Mouse (Mus musculus): ENCODE results near the gene Atr. TPM values are rescaled to one million over a fixed set of nuclear protein-coding genes. Genes with fewer than 3 reads are reported as not detected.

Gene Atr
- polyA plus RNA-seq, 1 experiment, result 1.7 TPM

DNA sequence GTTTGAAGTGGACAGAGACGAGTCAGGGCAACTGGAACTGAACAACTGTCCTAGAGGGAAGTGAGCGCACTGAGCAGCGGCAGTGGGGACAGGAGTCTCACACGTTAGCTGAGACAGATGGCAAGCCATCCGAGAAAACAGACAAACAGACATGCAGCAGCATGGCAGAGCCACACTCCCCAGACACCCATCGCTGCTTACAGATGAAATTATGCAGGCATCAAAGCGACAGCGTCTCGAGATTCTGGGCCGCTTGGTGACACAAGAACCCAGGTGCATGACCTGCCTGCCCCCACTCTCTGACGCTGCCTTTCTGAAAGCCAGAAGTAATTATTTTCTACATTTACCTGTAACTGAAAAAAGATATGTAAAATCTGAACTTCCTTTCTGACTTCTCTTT, 5.7 kb upstream of the Atr start:
- H3K27me3 ChIP-seq (ENCODE audit: control insufficient read depth, insufficient read depth, insufficient read length), result peaks cover 1% of the 10 kb centered on the region
- H3K36me3 ChIP-seq (ENCODE audit: control insufficient read depth, insufficient read depth), result no peaks in the 10 kb centered on the region
- H3K4me3 ChIP-seq, result no peak overlapping the region
- no peaks in the 10 kb centered on the region for H3K79me2 ChIP-seq (ENCODE audit: control insufficient read depth, insufficient read depth)
- H3ac ChIP-seq (ENCODE audit: control insufficient read depth, insufficient read length), result no peak overlapping the region
- H3K4me2 ChIP-seq (ENCODE audit: low read depth), result no peak overlapping the region
- TF ChIP-seq POLR2A (IDR thresholded peaks at IDR 0.05; ENCODE audit: insufficient read length, low read depth) (no peak), MAX (IDR thresholded peaks at IDR 0.05; ENCODE audit: low read depth) (no peak), POLR2AphosphoS2 (IDR thresholded peaks at IDR 0.05; ENCODE audit: insufficient read length, low read depth) (no peak), REST (IDR thresholded peaks at IDR 0.05; ENCODE audit: insufficient read depth, insufficient read length) (no peak)

DNA sequence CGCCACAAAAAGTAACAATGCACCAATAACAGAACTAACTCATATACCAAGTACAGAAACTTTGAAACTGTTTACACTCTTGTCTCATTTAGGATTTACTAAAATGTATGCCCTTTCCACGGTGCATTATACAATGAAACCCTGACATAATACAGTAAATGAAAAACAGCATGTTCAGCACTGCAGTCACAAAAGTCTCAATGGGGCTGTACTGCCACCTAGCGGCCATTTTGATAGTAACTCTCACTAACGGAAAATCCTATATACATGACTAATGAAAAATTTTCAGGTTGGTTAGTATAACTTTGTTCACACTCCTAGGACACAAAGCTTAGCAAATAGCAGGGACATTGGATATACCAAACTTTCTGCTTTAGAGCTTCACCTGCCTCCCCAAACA, 4.5 kb upstream of the Atr start:
- H3K4me2 ChIP-seq (ENCODE audit: low read depth), result no peak overlapping the region
- H3K79me2 ChIP-seq (ENCODE audit: control insufficient read depth, insufficient read depth), result no peaks in the 10 kb centered on the region
- TF ChIP-seq USF1 (IDR thresholded peaks at IDR 0.05; ENCODE audit: low read depth) (no peak), TCF12 (IDR thresholded peaks at IDR 0.05; ENCODE audit: insufficient read depth, poor library complexity, severe bottlenecking) (no peak), E2F4 (IDR thresholded peaks at IDR 0.05; ENCODE audit: insufficient read depth) (no peak), POLR2A (IDR thresholded peaks at IDR 0.05; ENCODE audit: insufficient read length, low read depth) (no peak), TCF3 (IDR thresholded peaks at IDR 0.05; ENCODE audit: insufficient read length, low read depth) (no peak), MYOG (IDR thresholded peaks at IDR 0.05; ENCODE audit: control insufficient read depth in 1 of 3, insufficient read depth in 1 of 3, insufficient read length in 2 of 3, low read depth in 2 of 3) (no peak), POLR2AphosphoS2 (IDR thresholded peaks at IDR 0.05; ENCODE audit: insufficient read length, low read depth) (no peak), MAX (IDR thresholded peaks at IDR 0.05; ENCODE audit: low read depth) (no peak), REST (IDR thresholded peaks at IDR 0.05; ENCODE audit: insufficient read depth, insufficient read length) (no peak)
- no peaks in the 10 kb centered on the region for H3K27me3 ChIP-seq (ENCODE audit: control insufficient read depth, insufficient read depth, insufficient read length)
- H3K36me3 ChIP-seq (ENCODE audit: control insufficient read depth, insufficient read depth), result no peaks in the 10 kb centered on the region
- no peak overlapping the region for H3ac ChIP-seq (ENCODE audit: control insufficient read depth, insufficient read length)
- no peak overlapping the region for H3K4me3 ChIP-seq

DNA sequence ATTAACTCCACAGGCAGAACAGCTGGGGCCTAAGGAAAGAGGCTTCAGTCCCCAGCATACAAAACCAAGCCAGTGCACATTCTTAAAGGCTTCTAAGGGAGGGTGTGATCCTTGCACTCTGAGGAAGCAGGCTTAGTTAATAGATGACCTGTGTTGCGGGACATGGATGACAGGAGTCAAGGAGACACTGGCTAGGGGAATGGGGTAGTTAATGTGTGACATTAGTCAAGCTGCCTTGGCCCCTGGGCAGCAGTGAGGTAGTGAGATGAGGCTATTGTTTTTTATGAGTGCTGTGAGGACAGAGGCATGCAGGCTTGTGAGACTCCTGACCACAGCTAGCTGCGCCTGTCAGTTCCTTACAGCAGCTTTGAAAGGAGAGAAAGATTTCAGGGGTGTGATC, 2.5 kb upstream of the Atr start:
- TF ChIP-seq MYOG (IDR thresholded peaks at IDR 0.05; ENCODE audit: control insufficient read depth in 1 of 3, insufficient read depth in 1 of 3, insufficient read length in 2 of 3, low read depth in 2 of 3) (no peak), POLR2A (IDR thresholded peaks at IDR 0.05; ENCODE audit: insufficient read length, low read depth) (no peak), REST (IDR thresholded peaks at IDR 0.05; ENCODE audit: insufficient read depth, insufficient read length) (no peak), MYOD1 (IDR thresholded peaks at IDR 0.05; ENCODE audit: control insufficient read depth in 1 of 3, insufficient read length in 2 of 3, low read depth in 2 of 3) (no peak), TCF12 (IDR thresholded peaks at IDR 0.05; ENCODE audit: insufficient read depth, poor library complexity, severe bottlenecking) (no peak), SRF (IDR thresholded peaks at IDR 0.05; ENCODE audit: control insufficient read depth, insufficient read length, low read depth) (no peak), MAX (IDR thresholded peaks at IDR 0.05; ENCODE audit: low read depth) (no peak), USF1 (IDR thresholded peaks at IDR 0.05; ENCODE audit: low read depth) (no peak), POLR2AphosphoS2 (IDR thresholded peaks at IDR 0.05; ENCODE audit: insufficient read length, low read depth) (no peak), TCF3 (IDR thresholded peaks at IDR 0.05; ENCODE audit: insufficient read length, low read depth) (no peak), E2F4 (IDR thresholded peaks at IDR 0.05; ENCODE audit: insufficient read depth) (no peak), CEBPB (IDR thresholded peaks at IDR 0.05; ENCODE audit: insufficient read depth, poor library complexity, severe bottlenecking) (no peak)
- Histone ChIP-seq H3K79me2 (ENCODE audit: control insufficient read depth, insufficient read depth) (peaks cover 3% of the 10 kb centered on the region), H3K4me2 (ENCODE audit: low read depth) (no peak overlapping the region)

DNA sequence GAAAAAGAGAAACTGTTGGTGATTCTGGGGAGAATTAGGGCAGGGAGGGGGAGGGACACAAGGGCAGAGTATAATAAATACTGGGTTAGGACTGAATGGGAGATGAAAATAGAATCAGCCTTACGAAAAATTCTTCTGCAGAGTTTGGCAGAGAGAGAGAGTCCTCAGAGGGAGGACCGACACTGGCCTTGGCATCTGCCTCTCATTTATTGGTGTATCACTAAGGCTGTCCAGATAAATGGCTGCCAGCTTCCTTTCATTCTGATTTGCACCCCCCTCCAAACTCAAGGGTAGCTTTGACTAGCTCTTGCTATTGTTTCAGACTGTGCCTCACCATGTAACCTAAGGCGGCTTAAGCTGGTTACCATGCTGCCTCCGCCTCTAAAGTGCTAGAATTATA, 1.4 kb upstream of the Atr start:
- Histone ChIP-seq H3K4me2 (ENCODE audit: low read depth) (no peak overlapping the region), H3K4me3 (no peak overlapping the region), H3ac (ENCODE audit: control insufficient read depth, insufficient read length) (no peak overlapping the region), H3K27me3 (ENCODE audit: control insufficient read depth, insufficient read depth, insufficient read length) (no peaks in the 10 kb centered on the region), H3K79me2 (ENCODE audit: control insufficient read depth, insufficient read depth) (peaks cover 3% of the 10 kb centered on the region), H3K36me3 (ENCODE audit: control insufficient read depth, insufficient read depth) (no peaks in the 10 kb centered on the region)
- no peak for TF ChIP-seq CEBPB (IDR thresholded peaks at IDR 0.05; ENCODE audit: insufficient read depth, poor library complexity, severe bottlenecking)
- TF ChIP-seq USF1 (IDR thresholded peaks at IDR 0.05; ENCODE audit: low read depth), result no peak
- no peak for TF ChIP-seq TCF3 (IDR thresholded peaks at IDR 0.05; ENCODE audit: insufficient read length, low read depth)
- no peak for TF ChIP-seq MYOD1 (IDR thresholded peaks at IDR 0.05; ENCODE audit: control insufficient read depth in 1 of 3, insufficient read length in 2 of 3, low read depth in 2 of 3)
- TF ChIP-seq REST (IDR thresholded peaks at IDR 0.05; ENCODE audit: insufficient read depth, insufficient read length), result no peak
- no peak for TF ChIP-seq MAX (IDR thresholded peaks at IDR 0.05; ENCODE audit: low read depth)
- TF ChIP-seq E2F4 (IDR thresholded peaks at IDR 0.05; ENCODE audit: insufficient read depth), result no peak
- no peak for TF ChIP-seq SRF (IDR thresholded peaks at IDR 0.05; ENCODE audit: control insufficient read depth, insufficient read length, low read depth)
- TF ChIP-seq POLR2A (IDR thresholded peaks at IDR 0.05; ENCODE audit: insufficient read length, low read depth), result no peak
- no peak for TF ChIP-seq TCF12 (IDR thresholded peaks at IDR 0.05; ENCODE audit: insufficient read depth, poor library complexity, severe bottlenecking)
- no peak for TF ChIP-seq POLR2AphosphoS2 (IDR thresholded peaks at IDR 0.05; ENCODE audit: insufficient read length, low read depth)
- TF ChIP-seq MYOG (IDR thresholded peaks at IDR 0.05; ENCODE audit: control insufficient read depth in 1 of 3, insufficient read depth in 1 of 3, insufficient read length in 2 of 3, low read depth in 2 of 3), result no peak

More for the DNA sequence above, 2.5 kb upstream of the Atr start:
- H3ac ChIP-seq (ENCODE audit: control insufficient read depth, insufficient read length), result no peak overlapping the region
- no peaks in the 10 kb centered on the region for H3K27me3 ChIP-seq (ENCODE audit: control insufficient read depth, insufficient read depth, insufficient read length)
- H3K36me3 ChIP-seq (ENCODE audit: control insufficient read depth, insufficient read depth), result no peaks in the 10 kb centered on the region
- H3K4me3 ChIP-seq, result no peak overlapping the region

DNA sequence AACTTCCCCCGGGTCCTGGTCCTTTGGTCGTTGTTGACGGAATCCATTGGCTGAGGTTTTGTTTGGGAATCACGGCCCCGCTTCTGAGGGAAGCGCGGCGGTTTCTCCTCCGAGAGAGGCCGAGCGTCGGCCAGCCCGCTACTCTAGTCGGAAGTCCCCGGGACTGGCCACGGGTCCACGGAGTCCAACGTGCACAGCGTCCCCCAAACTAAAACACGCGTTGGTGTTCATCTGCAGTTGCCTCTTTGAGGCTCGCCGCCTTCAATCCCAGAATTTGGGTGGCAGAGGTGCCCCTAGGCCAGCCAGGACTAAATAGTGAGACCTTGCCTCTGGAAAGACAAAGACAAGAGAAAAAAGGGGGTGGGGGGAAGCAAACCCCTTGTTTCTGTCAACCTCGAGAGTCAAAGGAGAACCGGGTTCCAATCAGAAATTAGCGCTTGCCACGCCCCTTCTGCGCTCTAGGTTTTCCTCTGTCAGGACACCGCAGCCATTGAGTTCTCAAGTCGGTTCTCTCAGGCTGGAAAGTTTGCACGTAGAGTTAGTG, 702 bp downstream of the Atr start:
- no peak for TF ChIP-seq USF1 (IDR thresholded peaks at IDR 0.05; ENCODE audit: low read depth)
- no peak for TF ChIP-seq MYOD1 (IDR thresholded peaks at IDR 0.05; ENCODE audit: control insufficient read depth in 1 of 3, insufficient read length in 2 of 3, low read depth in 2 of 3)
- no peak for TF ChIP-seq TCF12 (IDR thresholded peaks at IDR 0.05; ENCODE audit: insufficient read depth, poor library complexity, severe bottlenecking)
- TF ChIP-seq POLR2A (IDR thresholded peaks at IDR 0.05; ENCODE audit: insufficient read length, low read depth), result no peak
- TF ChIP-seq TCF3 (IDR thresholded peaks at IDR 0.05; ENCODE audit: insufficient read length, low read depth), result no peak
- no peak for TF ChIP-seq POLR2AphosphoS2 (IDR thresholded peaks at IDR 0.05; ENCODE audit: insufficient read length, low read depth)
- no peak for TF ChIP-seq REST (IDR thresholded peaks at IDR 0.05; ENCODE audit: insufficient read depth, insufficient read length)
- no peak for TF ChIP-seq CEBPB (IDR thresholded peaks at IDR 0.05; ENCODE audit: insufficient read depth, poor library complexity, severe bottlenecking)
- TF ChIP-seq MYOG (IDR thresholded peaks at IDR 0.05; ENCODE audit: control insufficient read depth in 1 of 3, insufficient read depth in 1 of 3, insufficient read length in 2 of 3, low read depth in 2 of 3), result no peak
- TF ChIP-seq MAX (IDR thresholded peaks at IDR 0.05; ENCODE audit: low read depth), result no peak
- TF ChIP-seq SRF (IDR thresholded peaks at IDR 0.05; ENCODE audit: control insufficient read depth, insufficient read length, low read depth), result no peak
- TF ChIP-seq E2F4 (IDR thresholded peaks at IDR 0.05; ENCODE audit: insufficient read depth), result no peak
- Histone ChIP-seq H3K4me3 (peak overlapping the region; percentile 61), H3K27me3 (ENCODE audit: control insufficient read depth, insufficient read depth, insufficient read length) (no peaks in the 10 kb centered on the region), H3K36me3 (ENCODE audit: control insufficient read depth, insufficient read depth) (no peaks in the 10 kb centered on the region), H3K4me2 (ENCODE audit: low read depth) (peak overlapping the region; percentile 96), H3ac (ENCODE audit: control insufficient read depth, insufficient read length) (peak overlapping the region; percentile 90), H3K79me2 (ENCODE audit: control insufficient read depth, insufficient read depth) (peaks cover 3% of the 10 kb centered on the region)

Data from myocyte (in vitro differentiated cells).